Mouse (Mus musculus) urinary bladder, postnatal 14 days (tissue): ENCODE data around the gene Adamts9.

Experiments used
- DNase-seq: peaks from one replicate; pipeline ENCODE4 v3.0.0; 2021; ENCODE audit warnings: low spot score

Adamts9 gene

GRCm38 (mm10) chr6:92860285-92860912 is 82.9 kb downstream of the Adamts9 start:
- DNase-seq, result no peak

GRCm38 (mm10) chr6:92858721-92859510 is 84.4 kb downstream of the Adamts9 start:
- no peak for DNase-seq

GRCm38 (mm10) chr6:92857761-92858160 is 85.5 kb downstream of the Adamts9 start:
- DNase-seq, result no peak

- no peak for DNase-seq
Measured at GRCm38 (mm10) chr6:92854873-92855272, 88.4 kb downstream of the Adamts9 start.

- DNase-seq, result peak; percentile 70
Measured at GRCm38 (mm10) chr6:92850250-92850649, 93.0 kb downstream of the Adamts9 start.

- no peak for DNase-seq
Measured at GRCm38 (mm10) chr6:92849208-92849607, 94.1 kb downstream of the Adamts9 start.

GRCm38 (mm10) chr6:92846614-92847013 is 96.7 kb downstream of the Adamts9 start:
- DNase-seq, result no peak

- no peak for DNase-seq
Measured at GRCm38 (mm10) chr6:92845898-92846297, 97.4 kb downstream of the Adamts9 start.

- DNase-seq, result no peak
Measured at GRCm38 (mm10) chr6:92843474-92843873, 99.8 kb downstream of the Adamts9 start.

- DNase-seq, result no peak
Measured at GRCm38 (mm10) chr6:92842000-92842399, 101.3 kb downstream of the Adamts9 start.

GRCm38 (mm10) chr6:92831106-92831505 is 112.2 kb downstream of the Adamts9 start:
- no peak for DNase-seq

GRCm38 (mm10) chr6:92829148-92829547 is 114.1 kb downstream of the Adamts9 start:
- no peak for DNase-seq

- DNase-seq, result no peak
Measured at GRCm38 (mm10) chr6:92827360-92827759, 115.9 kb downstream of the Adamts9 start.

GRCm38 (mm10) chr6:92826561-92826960 is 116.7 kb downstream of the Adamts9 start:
- no peak for DNase-seq

GRCm38 (mm10) chr6:92823991-92824390 is 119.3 kb downstream of the Adamts9 start:
- no peak for DNase-seq

GRCm38 (mm10) chr6:92822006-92822405 is 121.3 kb downstream of the Adamts9 start:
- no peak for DNase-seq

- no peak for DNase-seq
Measured at GRCm38 (mm10) chr6:92821606-92822005, 121.7 kb downstream of the Adamts9 start.

GRCm38 (mm10) chr6:92817661-92818060 is 125.6 kb downstream of the Adamts9 start:
- no peak for DNase-seq

- DNase-seq, result no peak
Measured at GRCm38 (mm10) chr6:92816311-92816751, 127.0 kb downstream of the Adamts9 start, which contains the start of gene A730049H05Rik. Gene A730049H05Rik (plus strand): TSS chr6:92816478.

- peak; percentile 11 for DNase-seq
Measured at GRCm38 (mm10) chr6:92812702-92813370, 130.5 kb downstream of the Adamts9 start.

GRCm38 (mm10) chr6:92811566-92811965 is 131.7 kb downstream of the Adamts9 start:
- DNase-seq, result no peak

- no peak for DNase-seq
Measured at GRCm38 (mm10) chr6:92810628-92811027, 132.7 kb downstream of the Adamts9 start.

- no peak for DNase-seq
Measured at GRCm38 (mm10) chr6:92809818-92810217, 133.5 kb downstream of the Adamts9 start.
